Mouse (Mus musculus) heart, postnatal 4 days (tissue): ENCODE results near the gene Omp. TPM values are rescaled to one million over a fixed set of nuclear protein-coding genes. Genes with fewer than 3 reads are reported as not detected.
"Not testable (repeated sequence)": the region's sequence is repeated elsewhere in the genome, so short reads cannot be mapped to it uniquely, and the experiment has no call there.

ENCODE experiments used
- DNase-seq: peaks from one replicate; pipeline ENCODE4 v3.0.0; 2021
- total RNA-seq, 2 experiments: library from RNA; stranded (reverse); gene quantifications; 2 replicates each; pipeline ENCODE4 v1.2.3; 2021

Gene Omp
- under 1 TPM in 1 of 2 experiments, not detected in 1; 0.11 TPM for total RNA-seq

- no peak for DNase-seq
Measured at GRCm38 (mm10) chr7:98145402-98145801, at the start of gene Omp. Gene Omp, minus strand, starts transcription at chr7:98145502.

- DNase-seq = no peak
Measured at GRCm38 (mm10) chr7:98194026-98194792, 48.9 kb upstream of the Omp start.

- peak; percentile 26 for DNase-seq
Measured at GRCm38 (mm10) chr7:98193515-98194025, 48.3 kb upstream of the Omp start.

GRCm38 (mm10) chr7:98191571-98192250 is 46.4 kb upstream of the Omp start:
- DNase-seq = peak; percentile 33

GRCm38 (mm10) chr7:98190578-98190977 is 45.3 kb upstream of the Omp start:
- no peak for DNase-seq

- no peak for DNase-seq
Measured at GRCm38 (mm10) chr7:98189745-98190144, 44.4 kb upstream of the Omp start.

GRCm38 (mm10) chr7:98188680-98189079 is 43.4 kb upstream of the Omp start:
- no peak for DNase-seq

GRCm38 (mm10) chr7:98188238-98188637 is 42.9 kb upstream of the Omp start:
- DNase-seq = no peak

- DNase-seq = not testable (repeated sequence)
Measured at GRCm38 (mm10) chr7:98187332-98187731, 42.0 kb upstream of the Omp start.

- DNase-seq = no peak
Measured at GRCm38 (mm10) chr7:98186637-98187036, 41.3 kb upstream of the Omp start.

GRCm38 (mm10) chr7:98185326-98185725 is 40.0 kb upstream of the Omp start:
- DNase-seq = no peak

- no peak for DNase-seq
Measured at GRCm38 (mm10) chr7:98178560-98179231, 33.4 kb upstream of the Omp start.

- DNase-seq = peak; percentile 57
Measured at GRCm38 (mm10) chr7:98177929-98178559, 32.7 kb upstream of the Omp start, which contains the start of gene Capn5. Gene Capn5, minus strand, starts transcription at chr7:98178274.

- DNase-seq = no peak
Measured at GRCm38 (mm10) chr7:98177566-98177928, 32.2 kb upstream of the Omp start.

GRCm38 (mm10) chr7:98177071-98177485 is 31.8 kb upstream of the Omp start:
- DNase-seq = no peak

GRCm38 (mm10) chr7:98176322-98177070 is 31.2 kb upstream of the Omp start:
- DNase-seq = no peak

- no peak for DNase-seq
Measured at GRCm38 (mm10) chr7:98174883-98175755, 29.8 kb upstream of the Omp start.

- no peak for DNase-seq
Measured at GRCm38 (mm10) chr7:98173408-98173807, 28.1 kb upstream of the Omp start.

- no peak for DNase-seq
Measured at GRCm38 (mm10) chr7:98172661-98173060, 27.4 kb upstream of the Omp start.

- DNase-seq = peak; percentile 46
Measured at GRCm38 (mm10) chr7:98171141-98172073, 26.1 kb upstream of the Omp start.
